Mouse (Mus musculus): Measurements from ENCODE around the gene Vmn1r48.
"Not testable (repeated sequence)": the region's sequence is repeated elsewhere in the genome, so short reads cannot be mapped to it uniquely, and the experiment has no call there.

The Vmn1r48 gene

DNA sequence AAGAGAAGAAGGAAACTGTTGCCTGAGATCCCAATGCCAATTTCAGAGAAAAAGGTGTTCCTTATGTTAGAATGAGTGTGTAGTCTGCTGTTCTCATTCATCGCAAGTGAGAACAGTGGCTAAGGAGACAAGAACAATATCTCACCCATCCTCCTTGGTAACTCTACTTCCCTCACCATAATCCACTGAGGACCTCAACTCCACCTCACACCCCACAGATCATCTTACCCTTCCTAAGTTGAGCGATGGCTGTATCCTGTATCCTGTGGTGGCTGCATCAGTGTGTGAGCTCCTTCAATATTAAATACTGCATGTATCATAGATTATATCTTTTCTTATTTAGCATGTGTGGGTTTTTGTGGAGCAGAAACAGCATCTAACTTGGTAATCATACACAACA is at the start of gene Vmn1r48:
TSS of gene Vmn1r48 (minus strand) at position 101 of the 400 bp plus-strand sequence.
- DNase-seq (ENCODE audit: low spot score in 2 of 2): not testable (repeated sequence)

DNA sequence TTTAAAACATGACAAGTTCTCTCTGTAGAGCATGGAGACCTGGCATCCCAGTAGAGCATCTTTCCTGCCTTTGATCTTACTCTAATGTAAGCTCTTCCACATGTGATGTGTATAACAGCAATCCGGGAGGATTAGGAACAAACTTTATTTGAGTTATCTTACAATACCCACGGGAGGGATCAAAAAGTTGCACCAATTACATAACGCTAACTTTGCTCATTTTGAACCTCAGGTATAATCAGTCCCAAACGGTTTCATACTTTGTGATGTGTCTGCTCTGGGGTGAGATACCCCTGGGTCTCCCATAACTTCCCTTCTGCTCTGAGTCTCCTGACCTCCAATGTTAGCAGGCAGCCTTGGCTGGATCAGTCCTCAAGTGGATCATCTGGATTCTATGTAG is 41.8 kb upstream of the Vmn1r48 start, which contains the start of gene Vmn1r49:
TSS of gene Vmn1r49 (minus strand) at position 101 of the 400 bp plus-strand sequence.
- no peak for DNase-seq (ENCODE audit: low spot score in 2 of 2)

DNA sequence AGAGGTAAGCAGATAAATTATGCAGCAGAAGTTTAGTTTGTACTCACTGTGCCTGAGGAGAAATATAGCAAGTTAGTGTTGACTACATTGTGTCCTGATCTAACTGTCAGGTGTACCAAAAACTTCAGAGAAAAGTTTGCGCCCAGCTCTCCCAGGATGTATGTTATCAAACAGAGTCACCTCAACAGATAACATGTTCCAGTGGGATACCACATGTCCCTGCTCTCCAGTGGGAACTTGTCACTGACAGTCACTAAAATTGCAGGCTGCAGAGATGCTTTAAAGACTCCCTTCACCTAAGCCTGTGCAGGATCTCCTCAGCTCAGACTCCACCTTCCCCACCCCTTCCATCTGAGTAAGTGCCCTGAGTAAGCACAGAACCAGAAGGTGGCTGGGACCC is 20.8 kb downstream of the Vmn1r48 start, which contains the start of gene Vmn1r47:
TSS of gene Vmn1r47 (plus strand) at position 301 of the 400 bp plus-strand sequence.
- DNase-seq (ENCODE audit: low spot score in 2 of 2): not testable (repeated sequence)

DNA sequence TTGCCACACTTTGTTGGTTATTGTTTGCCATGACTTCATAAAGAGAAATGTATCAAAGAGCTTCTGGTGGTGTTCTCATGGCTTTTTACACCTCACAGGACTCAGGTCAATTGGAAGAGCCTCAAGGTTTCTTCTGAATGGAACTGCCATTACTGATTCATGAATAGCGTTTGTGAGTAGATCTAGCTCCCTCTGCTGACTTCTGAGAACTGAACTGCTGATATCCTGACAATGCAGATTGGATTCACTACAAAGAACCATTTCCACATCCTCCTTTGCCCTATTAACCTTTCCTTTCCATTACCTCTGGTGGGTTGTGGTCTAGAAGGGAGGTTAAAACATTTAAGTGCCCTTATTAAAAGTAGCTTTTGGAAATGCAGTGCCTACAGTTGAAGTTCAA is 50.7 kb downstream of the Vmn1r48 start:
- DNase-seq (ENCODE audit: low spot score in 2 of 2): no peak
